Mouse (Mus musculus): ENCODE measurements around the gene Necap1. TPM values are rescaled to one million over a fixed set of nuclear protein-coding genes. Genes with fewer than 3 reads are reported as not detected.

Necap1 gene
- 50.8 and 52.2 TPM in 2 replicates for polyA plus RNA-seq (2015; fragmentation: Nextera tagmentation; extraction: Ambion mirVana)

GRCm38 (mm10) chr6:122873871-122874719, at the start of gene Necap1:
Necap1 (plus strand) TSS chr6:122874474.
- ATAC-seq (ENCODE audit: low read depth): peak; percentile 97
- Histone ChIP-seq H3K27me3 (ENCODE audit: control insufficient read depth, insufficient read depth, low read depth, low read length) (no peaks in the 10 kb centered on the region; the same call in 1 of the 2 replicates), H3K9ac (ENCODE audit: low read length) (peak within 1 kb of the TSS; percentile 91), H3K4me3 (ENCODE audit: low read length) (peak within 1 kb of the TSS; percentile 91), H3K27ac (ENCODE audit: low read length) (peak within 1 kb of the TSS; percentile 85), H3K36me3 (ENCODE audit: control insufficient read depth, insufficient read depth, low read length) (peaks cover 3% of the 10 kb centered on the region; the same call in 1 of the 2 replicates), H3K9me3 (ENCODE audit: control insufficient read depth, low read length) (no peaks in the 10 kb centered on the region; the same call in 1 of the 2 replicates), H3K4me1 (replicated peaks; ENCODE audit: control insufficient read depth, insufficient read depth, low read length) (peaks cover 8% of the 10 kb centered on the region), H3K4me2 (ENCODE audit: low read depth, low read length) (peak within 1 kb of the TSS; percentile 70)
- WGBS: 6% methylated on average over 43 of the region's 43 CpGs

DNA sequence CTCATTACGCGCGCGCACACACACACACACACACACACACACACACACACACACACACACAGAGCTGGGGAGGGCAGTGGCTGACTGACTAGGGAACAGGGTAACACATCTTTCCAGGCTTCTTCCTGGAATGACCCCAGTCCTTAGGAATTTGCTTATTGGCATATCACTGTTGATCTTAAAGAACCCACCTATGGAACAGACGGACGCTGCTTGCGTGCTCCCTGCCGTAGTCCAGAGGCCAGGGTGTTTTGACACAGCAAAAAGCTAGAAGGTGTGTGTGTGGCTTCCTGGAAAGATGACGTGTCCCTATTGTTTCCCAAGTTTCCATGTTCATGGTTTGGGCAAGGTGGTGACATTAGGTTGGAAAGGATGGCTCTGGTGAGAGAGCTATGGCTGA, 49.1 kb upstream of the Necap1 start:
- Histone ChIP-seq H3K27me3 (ENCODE audit: control insufficient read depth, insufficient read depth, low read depth, low read length) (no peaks in the 10 kb centered on the region), H3K9ac (ENCODE audit: low read length) (no peak overlapping the region), H3K4me3 (ENCODE audit: low read length) (no peak overlapping the region), H3K27ac (ENCODE audit: low read length) (no peak overlapping the region), H3K36me3 (ENCODE audit: control insufficient read depth, insufficient read depth, low read length) (peaks cover 10% of the 10 kb centered on the region), H3K9me3 (ENCODE audit: control insufficient read depth, low read length) (no peaks in the 10 kb centered on the region), H3K4me2 (ENCODE audit: low read depth, low read length) (no peak overlapping the region), H3K4me1 (replicated peaks; ENCODE audit: control insufficient read depth, insufficient read depth, low read length) (peaks cover 43% of the 10 kb centered on the region)
- ATAC-seq (ENCODE audit: low read depth): no peak
- WGBS: 80% methylated on average over 9 of the region's 9 CpGs

DNA sequence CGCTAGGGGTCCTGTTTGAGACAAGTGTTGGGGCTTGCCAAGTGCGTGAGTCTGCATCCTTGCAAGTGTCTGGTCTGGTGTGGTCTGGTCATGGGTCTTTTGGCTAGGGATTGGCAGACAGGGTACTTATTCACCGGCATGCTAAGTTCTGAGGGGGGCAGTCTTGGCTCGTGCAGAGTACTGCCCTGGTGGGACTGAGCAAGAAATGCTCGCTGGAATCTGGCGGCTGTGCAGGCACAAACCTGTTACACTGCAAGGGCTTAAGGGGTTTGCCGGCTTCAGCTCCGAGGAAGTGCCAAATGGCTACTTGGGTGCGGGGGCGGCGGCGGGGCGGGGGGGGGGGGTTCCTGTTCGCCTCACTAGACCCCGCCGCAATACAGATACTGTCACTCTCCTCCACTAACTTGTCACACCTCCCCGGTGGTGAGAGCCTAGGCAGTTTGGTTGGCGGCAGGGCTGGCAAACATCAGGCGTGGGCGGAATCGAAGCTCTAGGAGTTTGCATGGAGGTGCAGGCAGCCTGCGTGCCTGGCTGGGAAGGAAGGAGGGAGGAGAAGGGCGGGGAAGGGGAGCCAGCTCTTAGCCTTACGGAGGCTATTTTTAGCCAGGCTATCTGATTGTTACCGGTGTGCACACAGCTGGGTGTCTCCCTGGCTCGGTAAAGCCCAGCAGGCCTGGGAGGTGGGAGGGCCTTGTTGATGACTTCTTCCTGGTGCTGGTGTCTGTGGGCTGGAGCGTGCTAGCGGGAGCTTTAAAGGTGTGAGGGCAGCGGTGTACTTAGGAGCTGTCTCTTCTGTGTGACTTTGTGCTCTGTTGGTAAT, 48.1 kb upstream of the Necap1 start:
- H3K4me1 ChIP-seq (replicated peaks; ENCODE audit: control insufficient read depth, insufficient read depth, low read length): peaks cover 36% of the 10 kb centered on the region

GRCm38 (mm10) chr6:122828086-122828485, 46.2 kb upstream of the Necap1 start:
- Histone ChIP-seq H3K27me3 (ENCODE audit: control insufficient read depth, insufficient read depth, low read depth, low read length) (no peaks in the 10 kb centered on the region), H3K9ac (ENCODE audit: low read length) (no peak overlapping the region), H3K27ac (ENCODE audit: low read length) (no peak overlapping the region), H3K4me1 (replicated peaks; ENCODE audit: control insufficient read depth, insufficient read depth, low read length) (peaks cover 32% of the 10 kb centered on the region), H3K36me3 (ENCODE audit: control insufficient read depth, insufficient read depth, low read length) (peaks cover 13% of the 10 kb centered on the region), H3K4me2 (ENCODE audit: low read depth, low read length) (no peak overlapping the region), H3K4me3 (ENCODE audit: low read length) (no peak overlapping the region), H3K9me3 (ENCODE audit: control insufficient read depth, low read length) (no peaks in the 10 kb centered on the region)
- no peak for ATAC-seq (ENCODE audit: low read depth)
- WGBS: 51% methylated on average over 13 of the region's 13 CpGs

More for the DNA sequence above, 48.1 kb upstream of the Necap1 start:
- peaks cover 12% of the 10 kb centered on the region for H3K36me3 ChIP-seq (ENCODE audit: control insufficient read depth, insufficient read depth, low read length)
- H3K4me2 ChIP-seq (ENCODE audit: low read depth, low read length): peak overlapping the region; percentile 79
- peak; percentile 89 for ATAC-seq (ENCODE audit: low read depth)
- H3K9ac ChIP-seq (ENCODE audit: low read length): peak overlapping the region; percentile 61
- peak overlapping the region; percentile 78 for H3K27ac ChIP-seq (ENCODE audit: low read length)
- WGBS: under 1% methylated on average over 28 of the region's 29 CpGs
- H3K4me3 ChIP-seq (ENCODE audit: low read length): peak overlapping the region; percentile 48
- H3K9me3 ChIP-seq (ENCODE audit: control insufficient read depth, low read length): no peaks in the 10 kb centered on the region
- H3K27me3 ChIP-seq (ENCODE audit: control insufficient read depth, insufficient read depth, low read depth, low read length): no peaks in the 10 kb centered on the region

GRCm38 (mm10) chr6:122832880-122833279, 41.4 kb upstream of the Necap1 start:
- no peak overlapping the region for H3K4me2 ChIP-seq (ENCODE audit: low read depth, low read length)
- WGBS: 77% methylated on average over 7 of the region's 7 CpGs
- H3K4me1 ChIP-seq (replicated peaks; ENCODE audit: control insufficient read depth, insufficient read depth, low read length): no peaks in the 10 kb centered on the region
- H3K36me3 ChIP-seq (ENCODE audit: control insufficient read depth, insufficient read depth, low read length): peaks cover 44% of the 10 kb centered on the region
- no peaks in the 10 kb centered on the region for H3K27me3 ChIP-seq (ENCODE audit: control insufficient read depth, insufficient read depth, low read depth, low read length)
- no peak overlapping the region for H3K9ac ChIP-seq (ENCODE audit: low read length)
- H3K27ac ChIP-seq (ENCODE audit: low read length): no peak overlapping the region
- peaks cover 3% of the 10 kb centered on the region; the same call in 1 of the 2 replicates for H3K9me3 ChIP-seq (ENCODE audit: control insufficient read depth, low read length)
- H3K4me3 ChIP-seq (ENCODE audit: low read length): no peak overlapping the region
- ATAC-seq (ENCODE audit: low read depth): no peak

- 64% methylated on average over 4 of the region's 4 CpGs for WGBS
- H3K9me3 ChIP-seq (ENCODE audit: control insufficient read depth, low read length): peaks cover 3% of the 10 kb centered on the region; the same call in 1 of the 2 replicates
- H3K27ac ChIP-seq (ENCODE audit: low read length): no peak overlapping the region
- peaks cover 49% of the 10 kb centered on the region for H3K36me3 ChIP-seq (ENCODE audit: control insufficient read depth, insufficient read depth, low read length)
- no peak overlapping the region for H3K4me2 ChIP-seq (ENCODE audit: low read depth, low read length)
- H3K4me1 ChIP-seq (replicated peaks; ENCODE audit: control insufficient read depth, insufficient read depth, low read length): no peaks in the 10 kb centered on the region
- no peak for ATAC-seq (ENCODE audit: low read depth)
- H3K27me3 ChIP-seq (ENCODE audit: control insufficient read depth, insufficient read depth, low read depth, low read length): no peaks in the 10 kb centered on the region
- H3K4me3 ChIP-seq (ENCODE audit: low read length): no peak overlapping the region
- no peak overlapping the region for H3K9ac ChIP-seq (ENCODE audit: low read length)
Measured at GRCm38 (mm10) chr6:122834365-122834764, 39.9 kb upstream of the Necap1 start.

DNA sequence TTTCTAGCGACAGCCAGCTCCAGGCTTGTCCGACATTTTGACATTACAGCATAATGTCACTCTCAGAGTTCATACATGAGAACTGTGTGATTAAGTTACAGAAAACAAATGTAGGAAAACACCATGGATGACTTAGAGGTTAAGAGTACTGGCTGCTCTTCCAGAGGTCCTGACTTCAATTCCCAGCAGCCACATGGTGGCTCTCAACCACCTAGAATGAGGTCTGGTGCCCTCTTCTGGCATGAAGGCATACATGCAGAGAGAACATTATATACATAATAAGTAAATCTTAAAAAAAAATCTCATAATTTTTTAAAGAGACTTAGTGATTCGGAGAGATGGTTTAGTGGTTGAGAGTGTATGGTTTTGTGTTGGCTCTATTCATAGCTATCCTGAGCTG, 37.3 kb upstream of the Necap1 start:
- 95% methylated on average over 3 of the region's 3 CpGs for WGBS
- peaks cover 3% of the 10 kb centered on the region; the same call in 1 of the 2 replicates for H3K9me3 ChIP-seq (ENCODE audit: control insufficient read depth, low read length)
- H3K4me1 ChIP-seq (replicated peaks; ENCODE audit: control insufficient read depth, insufficient read depth, low read length): no peaks in the 10 kb centered on the region
- H3K9ac ChIP-seq (ENCODE audit: low read length): no peak overlapping the region
- no peak overlapping the region for H3K27ac ChIP-seq (ENCODE audit: low read length)
- no peak overlapping the region for H3K4me2 ChIP-seq (ENCODE audit: low read depth, low read length)
- ATAC-seq (ENCODE audit: low read depth): no peak
- H3K27me3 ChIP-seq (ENCODE audit: control insufficient read depth, insufficient read depth, low read depth, low read length): no peaks in the 10 kb centered on the region
- no peak overlapping the region for H3K4me3 ChIP-seq (ENCODE audit: low read length)
- H3K36me3 ChIP-seq (ENCODE audit: control insufficient read depth, insufficient read depth, low read length): peaks cover 66% of the 10 kb centered on the region

DNA sequence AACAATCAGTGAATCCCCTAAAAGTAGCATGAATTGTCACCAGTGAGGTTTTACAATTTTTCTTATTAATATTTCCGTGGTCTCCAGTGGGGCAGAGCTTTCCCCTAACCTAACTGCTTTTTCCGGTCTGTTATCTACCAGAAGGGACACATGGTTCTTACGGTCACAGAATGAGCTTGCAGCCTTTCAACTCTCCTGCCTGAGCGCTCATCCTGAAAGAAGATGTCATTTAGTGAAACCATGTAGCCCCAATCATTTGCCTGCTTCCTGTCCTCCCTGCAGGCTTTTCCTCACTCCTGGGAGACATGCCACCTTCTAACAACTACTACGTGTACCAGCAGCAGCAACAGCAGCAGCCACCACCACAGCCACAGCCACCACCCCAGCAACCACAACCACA, 36.7 kb upstream of the Necap1 start:
- Histone ChIP-seq H3K27ac (ENCODE audit: low read length) (no peak overlapping the region), H3K36me3 (ENCODE audit: control insufficient read depth, insufficient read depth, low read length) (peaks cover 66% of the 10 kb centered on the region), H3K9me3 (ENCODE audit: control insufficient read depth, low read length) (peaks cover 3% of the 10 kb centered on the region; the same call in 1 of the 2 replicates), H3K4me3 (ENCODE audit: low read length) (no peak overlapping the region), H3K4me1 (replicated peaks; ENCODE audit: control insufficient read depth, insufficient read depth, low read length) (no peaks in the 10 kb centered on the region), H3K4me2 (ENCODE audit: low read depth, low read length) (no peak overlapping the region), H3K9ac (ENCODE audit: low read length) (no peak overlapping the region), H3K27me3 (ENCODE audit: control insufficient read depth, insufficient read depth, low read depth, low read length) (no peaks in the 10 kb centered on the region)
- WGBS: 87% methylated on average over 5 of the region's 5 CpGs
- no peak for ATAC-seq (ENCODE audit: low read depth)

DNA sequence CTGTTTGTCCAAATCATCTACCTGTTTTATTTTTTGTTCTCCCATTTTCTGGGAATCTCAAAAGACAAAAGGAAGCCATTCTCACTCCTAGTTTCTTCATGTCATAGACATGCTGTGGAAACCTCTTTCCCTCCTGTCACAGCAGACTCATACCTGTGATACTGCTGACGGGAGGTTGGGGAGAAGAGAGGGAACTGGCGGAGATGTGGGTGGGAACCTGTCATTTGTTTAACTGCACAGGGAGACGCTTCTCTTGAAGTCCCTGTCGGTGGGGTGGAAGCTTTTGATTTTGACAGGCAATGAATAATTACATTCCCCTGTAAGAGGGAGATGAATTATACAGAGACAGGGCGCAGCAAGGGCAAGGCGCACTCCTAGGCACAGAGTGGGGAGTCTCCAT, 30.5 kb upstream of the Necap1 start:
- H3K27ac ChIP-seq (ENCODE audit: low read length): no peak overlapping the region
- H3K9ac ChIP-seq (ENCODE audit: low read length): no peak overlapping the region
- no peaks in the 10 kb centered on the region for H3K9me3 ChIP-seq (ENCODE audit: control insufficient read depth, low read length)
- no peak overlapping the region for H3K4me2 ChIP-seq (ENCODE audit: low read depth, low read length)
- no peaks in the 10 kb centered on the region for H3K27me3 ChIP-seq (ENCODE audit: control insufficient read depth, insufficient read depth, low read depth, low read length)
- 61% methylated on average over 6 of the region's 6 CpGs for WGBS
- no peaks in the 10 kb centered on the region for H3K4me1 ChIP-seq (replicated peaks; ENCODE audit: control insufficient read depth, insufficient read depth, low read length)
- no peak overlapping the region for H3K4me3 ChIP-seq (ENCODE audit: low read length)
- no peak for ATAC-seq (ENCODE audit: low read depth)
- H3K36me3 ChIP-seq (ENCODE audit: control insufficient read depth, insufficient read depth, low read length): peaks cover 36% of the 10 kb centered on the region; the same call in 1 of the 2 replicates
